Mouse (Mus musculus): ENCODE data around the gene Trim11. TPM values are rescaled to one million over a fixed set of nuclear protein-coding genes. Genes with fewer than 3 reads are reported as not detected.
A peak's percentile ranks its signal among the peaks of the same experiment; 100 is the strongest.

The Trim11 gene
- total RNA-seq, 1 experiment = 29.6 TPM

DNA sequence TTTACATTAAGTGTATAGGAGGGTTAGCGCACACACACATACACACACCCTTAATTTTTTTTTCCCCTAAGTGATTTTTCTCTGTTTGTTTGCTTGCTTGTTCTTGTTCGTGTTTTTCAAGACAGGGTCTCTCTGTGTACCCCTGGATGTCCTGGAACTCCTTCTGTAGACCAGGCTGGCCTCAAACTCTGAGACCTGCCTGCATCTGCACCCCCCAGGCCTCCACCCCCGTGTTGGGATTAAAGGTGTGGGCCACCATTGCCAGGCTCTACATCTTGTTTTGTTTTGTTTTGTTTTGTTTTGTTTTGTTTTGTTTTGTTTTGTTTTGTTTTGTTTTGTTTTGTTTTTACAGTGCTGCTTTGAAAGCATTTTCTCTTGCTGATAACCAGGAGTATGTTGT is 30.6 kb upstream of the Trim11 start:
- Histone ChIP-seq H3K4me3 (ENCODE audit: insufficient read depth in 1 of 2, low read depth in 1 of 2, low read length in 2 of 2, poor library complexity in 1 of 2, severe bottlenecking in 1 of 2) (no peak overlapping the region), H3K27ac (ENCODE audit: insufficient read depth, low read depth, low read length, poor library complexity, severe bottlenecking) (no peak overlapping the region), H3K9me3 (ENCODE audit: control insufficient read depth, insufficient read depth, low read depth, low read length) (no peaks in the 10 kb centered on the region), H3K36me3 (ENCODE audit: control insufficient read depth, insufficient read depth, low read length, poor library complexity, severe bottlenecking) (no peaks in the 10 kb centered on the region), H3K9ac (ENCODE audit: insufficient read depth, low read depth, low read length, poor library complexity, severe bottlenecking) (no peak overlapping the region), H3K4me1 (ENCODE audit: control insufficient read depth in 2 of 2, insufficient read depth in 2 of 2, low read length in 2 of 2, poor library complexity in 1 of 2) (no peaks in the 10 kb centered on the region)
- in situ Hi-C loops (cut with MboI; ENCODE audit: low sequenced_read_pairs in 2 of 2, unreplicated experiment in 2 of 2) = no loop called here
- no peak for DNase-seq (ENCODE audit: low read depth, low spot score)
- TF ChIP-seq HCFC1 (IDR thresholded peaks at IDR 0.05; ENCODE audit: borderline replicate concordance, insufficient read depth, low read length) (no peak), MAFK (IDR thresholded peaks at IDR 0.05; ENCODE audit: insufficient read depth, low read depth, low read length) (no peak), CHD2 (IDR thresholded peaks at IDR 0.05; ENCODE audit: low read depth, low read length) (no peak), ZNF384 (IDR thresholded peaks at IDR 0.05; ENCODE audit: low read depth, low read length) (no peak), ZC3H11A (IDR thresholded peaks at IDR 0.05; ENCODE audit: borderline replicate concordance, low read depth, low read length) (no peak)

DNA sequence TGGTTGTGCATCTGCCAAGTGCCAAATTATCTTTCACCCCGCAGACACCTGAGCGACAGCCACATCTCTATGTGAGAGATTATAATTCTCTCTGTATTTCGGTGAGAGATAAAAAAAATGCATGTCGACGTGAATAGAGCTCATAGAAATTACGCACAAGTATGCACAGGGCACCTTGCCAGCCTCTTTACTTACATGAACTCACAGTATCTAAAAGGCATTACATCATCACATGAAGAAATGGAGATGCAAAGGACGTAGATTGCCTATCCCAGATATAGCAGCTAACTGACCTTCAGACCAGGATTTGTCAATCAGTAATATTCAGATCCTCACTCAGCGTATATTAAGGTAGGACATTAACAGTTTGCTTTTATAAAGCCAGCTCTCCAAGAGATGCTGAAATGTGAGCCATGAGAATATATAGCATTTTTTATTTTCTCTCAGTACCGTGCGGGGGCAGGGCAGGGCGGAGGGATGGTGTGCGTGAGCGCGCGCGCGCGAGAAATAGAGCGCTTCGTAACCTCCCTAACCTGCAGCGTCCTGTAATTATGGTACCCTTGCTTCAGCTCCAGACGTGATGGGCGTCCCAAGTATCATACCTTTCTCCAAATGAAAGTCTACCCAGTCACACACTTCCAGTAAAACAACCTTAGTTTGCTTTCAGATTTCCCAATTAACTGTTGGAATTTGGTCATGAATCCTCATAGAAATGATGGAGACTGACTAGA is 29.9 kb upstream of the Trim11 start:
- Histone ChIP-seq H3K4me3 (ENCODE audit: insufficient read depth in 1 of 2, low read depth in 1 of 2, low read length in 2 of 2, poor library complexity in 1 of 2, severe bottlenecking in 1 of 2) (peak overlapping the region; percentile 35 to 57; a peak in 3 of 4 replicates), H3K27ac (ENCODE audit: insufficient read depth, low read depth, low read length, poor library complexity, severe bottlenecking) (no peak overlapping the region), H3K36me3 (ENCODE audit: control insufficient read depth, insufficient read depth, low read length, poor library complexity, severe bottlenecking) (no peaks in the 10 kb centered on the region), H3K4me1 (ENCODE audit: control insufficient read depth in 2 of 2, insufficient read depth in 2 of 2, low read length in 2 of 2, poor library complexity in 1 of 2) (no peaks in the 10 kb centered on the region), H3K9me3 (ENCODE audit: control insufficient read depth, insufficient read depth, low read depth, low read length) (no peaks in the 10 kb centered on the region), H3K9ac (ENCODE audit: insufficient read depth, low read depth, low read length, poor library complexity, severe bottlenecking) (no peak overlapping the region)
- in situ Hi-C loops (cut with MboI; ENCODE audit: low sequenced_read_pairs in 2 of 2, unreplicated experiment in 2 of 2) = no loop called here
- DNase-seq (ENCODE audit: low read depth, low spot score) = no peak
- TF ChIP-seq ZC3H11A (IDR thresholded peaks at IDR 0.05; ENCODE audit: borderline replicate concordance, low read depth, low read length) (no peak), MAFK (IDR thresholded peaks at IDR 0.05; ENCODE audit: insufficient read depth, low read depth, low read length) (no peak), CHD2 (IDR thresholded peaks at IDR 0.05; ENCODE audit: low read depth, low read length) (no peak), HCFC1 (IDR thresholded peaks at IDR 0.05; ENCODE audit: borderline replicate concordance, insufficient read depth, low read length) (no peak), ZNF384 (IDR thresholded peaks at IDR 0.05; ENCODE audit: low read depth, low read length) (no peak)

DNA sequence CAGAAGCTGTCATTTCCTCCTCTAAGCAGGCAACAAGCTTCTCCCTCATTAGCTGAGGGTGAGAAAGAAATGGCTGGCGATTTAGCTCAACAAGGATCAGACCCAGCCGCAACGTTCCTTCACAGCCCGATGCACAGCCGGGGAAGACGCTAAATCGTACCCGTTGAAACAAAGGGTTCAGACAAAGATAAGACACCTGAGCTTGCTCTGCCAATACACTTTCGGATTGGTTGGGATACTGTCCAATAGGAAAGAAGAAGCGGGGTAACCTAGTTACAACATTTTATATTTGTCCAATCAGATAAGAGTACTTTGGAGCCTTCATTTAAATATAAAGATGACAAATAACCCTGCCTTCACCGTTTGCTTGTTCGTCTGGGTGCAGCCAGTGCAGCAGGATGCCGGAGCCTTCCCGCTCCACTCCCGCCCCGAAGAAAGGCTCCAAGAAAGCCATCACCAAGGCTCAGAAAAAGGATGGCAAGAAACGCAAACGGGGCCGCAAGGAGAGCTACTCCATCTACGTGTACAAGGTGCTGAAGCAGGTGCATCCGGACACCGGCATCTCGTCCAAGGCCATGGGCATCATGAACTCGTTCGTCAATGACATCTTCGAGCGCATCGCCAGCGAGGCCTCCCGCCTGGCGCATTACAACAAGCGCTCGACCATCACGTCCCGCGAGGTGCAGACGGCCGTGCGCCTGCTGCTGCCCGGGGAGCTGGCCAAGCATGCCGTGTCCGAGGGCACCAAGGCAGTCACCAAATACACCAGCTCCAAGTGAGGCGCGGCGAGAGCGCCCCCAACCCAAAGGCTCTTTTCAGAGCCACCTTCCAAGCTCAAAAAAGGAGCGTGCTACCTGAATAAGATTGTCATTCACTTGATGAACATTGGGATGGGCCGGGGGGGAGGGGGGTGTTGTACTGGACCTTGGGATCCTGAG is 29.1 kb upstream of the Trim11 start, which contains the start of gene Hist3h2ba:
Gene Hist3h2ba, plus strand, starts transcription at position 379 of the 938 bp plus-strand sequence.
- TF ChIP-seq CHD2 (IDR thresholded peaks at IDR 0.05; ENCODE audit: low read depth, low read length) = peak; percentile 76
- TF ChIP-seq ZNF384 (IDR thresholded peaks at IDR 0.05; ENCODE audit: low read depth, low read length) = no peak
- no peak for DNase-seq (ENCODE audit: low read depth, low spot score)
- Histone ChIP-seq H3K4me3 (ENCODE audit: insufficient read depth in 1 of 2, low read depth in 1 of 2, low read length in 2 of 2, poor library complexity in 1 of 2, severe bottlenecking in 1 of 2) (peak within 1 kb of the TSS; percentile 57), H3K4me1 (ENCODE audit: control insufficient read depth in 2 of 2, insufficient read depth in 2 of 2, low read length in 2 of 2, poor library complexity in 1 of 2) (no peaks in the 10 kb centered on the region), H3K27ac (ENCODE audit: insufficient read depth, low read depth, low read length, poor library complexity, severe bottlenecking) (no peak within 1 kb of the TSS), H3K9me3 (ENCODE audit: control insufficient read depth, insufficient read depth, low read depth, low read length) (no peaks in the 10 kb centered on the region), H3K36me3 (ENCODE audit: control insufficient read depth, insufficient read depth, low read length, poor library complexity, severe bottlenecking) (no peaks in the 10 kb centered on the region), H3K9ac (ENCODE audit: insufficient read depth, low read depth, low read length, poor library complexity, severe bottlenecking) (peak within 1 kb of the TSS; percentile 41; the same call in 1 of the 2 replicates)
- in situ Hi-C loops (cut with MboI; ENCODE audit: low sequenced_read_pairs in 2 of 2, unreplicated experiment in 2 of 2) = no loop called here

DNA sequence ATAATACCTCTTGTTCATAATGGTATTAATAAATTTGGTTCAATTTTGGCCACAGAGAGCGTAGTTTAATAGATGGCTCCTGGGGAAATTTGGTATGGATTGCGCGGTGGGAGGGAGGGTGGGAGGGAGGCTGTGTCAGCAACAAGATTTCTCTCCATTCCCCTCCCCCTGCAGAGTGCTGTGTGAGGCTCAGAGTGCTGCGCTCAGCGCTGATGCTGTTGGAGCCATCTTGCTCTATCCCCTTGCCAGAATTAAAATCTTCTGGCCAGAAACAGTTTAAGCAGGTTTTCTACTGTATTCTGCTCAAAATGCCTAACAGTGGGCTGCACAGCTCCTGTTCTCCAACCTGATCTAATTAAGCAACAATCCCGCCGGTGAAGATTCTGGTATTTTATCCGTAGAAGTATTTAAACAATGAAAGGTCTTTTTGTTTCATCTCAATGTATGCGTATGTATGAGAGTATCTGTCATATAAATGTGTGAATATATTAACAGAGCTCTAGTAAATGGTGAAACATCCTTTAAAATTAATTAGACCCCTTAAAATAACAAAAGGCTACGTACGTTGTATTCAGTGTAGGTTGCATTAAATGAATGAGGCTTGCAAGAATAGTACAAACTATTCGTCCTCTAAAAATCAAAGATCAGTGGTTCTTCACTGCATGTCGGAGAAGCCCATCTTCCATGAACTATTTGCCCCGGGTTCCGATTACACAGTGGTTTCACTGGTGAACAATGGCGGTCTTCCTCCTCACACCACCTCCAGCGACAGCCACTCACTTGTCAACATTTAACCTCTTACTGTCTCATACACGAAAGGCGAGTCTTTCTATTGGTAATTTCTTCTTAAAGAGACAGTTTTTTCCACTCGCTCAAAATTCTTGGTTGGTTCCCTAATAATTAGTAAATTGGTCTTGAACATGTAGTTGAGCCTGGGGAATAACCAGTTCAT is 28.1 kb upstream of the Trim11 start:
- Histone ChIP-seq H3K9ac (ENCODE audit: insufficient read depth, low read depth, low read length, poor library complexity, severe bottlenecking) (no peak overlapping the region), H3K27ac (ENCODE audit: insufficient read depth, low read depth, low read length, poor library complexity, severe bottlenecking) (no peak overlapping the region), H3K4me1 (ENCODE audit: control insufficient read depth in 2 of 2, insufficient read depth in 2 of 2, low read length in 2 of 2, poor library complexity in 1 of 2) (no peaks in the 10 kb centered on the region), H3K9me3 (ENCODE audit: control insufficient read depth, insufficient read depth, low read depth, low read length) (no peaks in the 10 kb centered on the region), H3K4me3 (ENCODE audit: insufficient read depth in 1 of 2, low read depth in 1 of 2, low read length in 2 of 2, poor library complexity in 1 of 2, severe bottlenecking in 1 of 2) (peak overlapping the region; percentile 57), H3K36me3 (ENCODE audit: control insufficient read depth, insufficient read depth, low read length, poor library complexity, severe bottlenecking) (no peaks in the 10 kb centered on the region)
- TF ChIP-seq HCFC1 (IDR thresholded peaks at IDR 0.05; ENCODE audit: borderline replicate concordance, insufficient read depth, low read length) (no peak), MAFK (IDR thresholded peaks at IDR 0.05; ENCODE audit: insufficient read depth, low read depth, low read length) (peak; percentile 45; the same call in 1 of the 2 replicates), ZC3H11A (IDR thresholded peaks at IDR 0.05; ENCODE audit: borderline replicate concordance, low read depth, low read length) (no peak)
- in situ Hi-C loops (cut with MboI; ENCODE audit: low sequenced_read_pairs in 2 of 2, unreplicated experiment in 2 of 2) = no loop called here
- DNase-seq (ENCODE audit: low read depth, low spot score) = no peak

Measured in ES-E14 (cell line).